Mouse (Mus musculus): ENCODE results near the gene Dao. TPM values are rescaled to one million over a fixed set of nuclear protein-coding genes. Genes with fewer than 3 reads are reported as not detected.

Gene Dao
- total RNA-seq, 2 experiments from 2014 or later = not detected

DNA sequence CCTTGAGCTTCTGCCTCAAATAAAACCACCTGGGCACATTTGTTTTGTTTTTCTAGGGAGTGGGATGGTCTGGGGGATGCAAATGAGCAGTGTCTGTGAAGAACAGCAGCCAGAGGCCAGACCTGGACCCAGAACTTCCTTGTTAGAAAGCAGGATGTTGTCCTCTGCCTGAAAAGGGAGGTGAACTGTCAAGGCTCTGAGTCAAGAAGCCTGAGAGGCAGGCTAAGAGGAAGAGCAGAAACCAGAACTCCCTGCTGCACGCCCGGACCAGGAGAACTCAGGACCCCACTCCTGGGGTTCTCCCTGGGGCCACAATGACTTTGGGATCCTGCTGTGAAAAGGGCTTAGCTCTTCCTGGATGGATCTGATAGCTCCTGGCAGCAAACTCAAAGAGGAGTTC is 17.8 kb upstream of the Dao start:
- TF ChIP-seq CTCF (IDR thresholded peaks at IDR 0.05) = no peak
- Histone ChIP-seq H3K27ac (no peak overlapping the region), H3K4me3 (no peak overlapping the region)
- no peak for DNase-seq (ENCODE audit: extremely low spot score in 1 of 2, low spot score in 2 of 2)
- intact Hi-C loops (cut with DNase I) = no loop called here

- Histone ChIP-seq H3K27ac (no peak overlapping the region), H3K4me3 (no peak overlapping the region)
- no peak; the same call in none of the 2 replicates for TF ChIP-seq CTCF (IDR thresholded peaks at IDR 0.05)
- intact Hi-C loops (cut with DNase I) = no loop called here
- no peak for DNase-seq (ENCODE audit: extremely low spot score in 1 of 2, low spot score in 2 of 2)
These were observed 17.1 kb upstream of the Dao start for GRCm38 (mm10) chr5:113986182-113986961.

DNA sequence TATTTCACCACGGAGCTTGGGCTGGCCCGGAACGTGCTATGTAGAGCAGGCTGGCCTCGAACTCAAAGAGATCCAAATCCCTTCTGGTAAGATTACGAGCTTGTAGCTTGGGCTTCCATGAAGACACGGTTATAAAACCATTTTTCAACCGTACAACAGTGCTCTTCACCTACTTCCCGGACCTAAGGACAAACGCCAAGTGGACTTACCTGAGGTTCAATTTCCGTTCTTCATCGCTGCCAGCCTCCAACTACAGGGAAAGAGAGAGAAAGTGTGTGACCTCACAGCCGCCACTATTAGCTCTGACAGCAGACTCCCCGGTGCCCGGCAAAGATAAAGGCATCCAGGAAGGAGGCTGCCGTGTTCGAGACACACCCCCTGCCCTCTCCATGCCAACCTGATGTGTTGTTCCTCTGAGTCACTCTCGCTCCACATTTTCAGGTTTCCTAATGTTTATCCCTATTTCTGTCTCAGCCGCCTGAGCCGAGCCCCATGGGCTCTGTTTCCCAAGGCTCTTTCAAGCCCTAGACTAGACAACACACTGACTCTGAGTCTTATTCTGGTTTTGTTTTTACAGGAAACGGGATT is 14.0 kb upstream of the Dao start:
- no peak for DNase-seq (ENCODE audit: extremely low spot score in 1 of 2, low spot score in 2 of 2)
- intact Hi-C loops (cut with DNase I) = loop anchor here (5.0 kb wide), 1 partner anchor 32 kb away; no protein-coding TSS in a partner anchor
- Histone ChIP-seq H3K4me3 (no peak overlapping the region), H3K27ac (no peak overlapping the region)
- no peak for TF ChIP-seq CTCF (IDR thresholded peaks at IDR 0.05)

- DNase-seq (ENCODE audit: extremely low spot score in 1 of 2, low spot score in 2 of 2) = no peak
- intact Hi-C loops (cut with DNase I) = loop anchor here (5.0 kb wide), 1 partner anchor 33 kb away; no protein-coding TSS in a partner anchor
These were observed 12.9 kb upstream of the Dao start for GRCm38 (mm10) chr5:113990593-113990992.

GRCm38 (mm10) chr5:113991141-113991540 is 12.4 kb upstream of the Dao start:
- Histone ChIP-seq H3K4me3 (no peak overlapping the region), H3K27ac (no peak overlapping the region)
- TF ChIP-seq CTCF (IDR thresholded peaks at IDR 0.05) = no peak
- DNase-seq (ENCODE audit: extremely low spot score in 1 of 2, low spot score in 2 of 2) = no peak
- intact Hi-C loops (cut with DNase I) = loop anchor here (5.0 kb wide), 1 partner anchor 34 kb away; no protein-coding TSS in a partner anchor

More at GRCm38 (mm10) chr5:113990593-113990992, 12.9 kb upstream of the Dao start:
- Histone ChIP-seq H3K27ac (no peak overlapping the region), H3K4me3 (no peak overlapping the region)
- no peak; the same call in 1 of the 2 replicates for TF ChIP-seq CTCF (IDR thresholded peaks at IDR 0.05)

DNA sequence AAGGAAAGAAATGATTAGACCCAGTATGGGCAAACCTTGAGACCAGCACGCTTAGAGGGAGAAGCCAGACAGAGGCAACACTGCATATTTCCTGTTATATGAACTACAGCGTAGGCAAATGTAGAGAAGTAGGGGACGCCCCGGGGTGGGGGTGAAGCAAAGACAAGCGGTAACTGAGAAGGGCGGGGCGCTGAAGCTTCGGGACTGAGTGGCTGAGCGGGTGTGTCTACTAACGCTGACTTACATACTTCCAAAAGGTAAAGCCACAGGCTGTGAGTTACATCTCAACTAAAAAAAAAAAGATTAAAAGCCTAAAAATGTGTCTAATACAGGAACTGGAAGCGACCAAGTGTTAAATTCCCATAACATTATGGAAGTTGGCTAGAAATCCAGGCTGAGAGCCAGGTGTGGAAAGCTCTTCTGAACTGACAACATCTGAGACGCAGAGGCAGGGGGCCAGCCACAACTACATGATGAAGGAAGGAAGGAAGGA is 11.1 kb upstream of the Dao start:
- H3K4me3 ChIP-seq = peak overlapping the region; percentile 91
- intact Hi-C loops (cut with DNase I) = loop anchor here (5.0 kb wide), 1 partner anchor 35 kb away; no protein-coding TSS in a partner anchor
- TF ChIP-seq CTCF (IDR thresholded peaks at IDR 0.05) = no peak
- DNase-seq (ENCODE audit: extremely low spot score in 1 of 2, low spot score in 2 of 2) = no peak
- H3K27ac ChIP-seq = peak overlapping the region; percentile 94

DNA sequence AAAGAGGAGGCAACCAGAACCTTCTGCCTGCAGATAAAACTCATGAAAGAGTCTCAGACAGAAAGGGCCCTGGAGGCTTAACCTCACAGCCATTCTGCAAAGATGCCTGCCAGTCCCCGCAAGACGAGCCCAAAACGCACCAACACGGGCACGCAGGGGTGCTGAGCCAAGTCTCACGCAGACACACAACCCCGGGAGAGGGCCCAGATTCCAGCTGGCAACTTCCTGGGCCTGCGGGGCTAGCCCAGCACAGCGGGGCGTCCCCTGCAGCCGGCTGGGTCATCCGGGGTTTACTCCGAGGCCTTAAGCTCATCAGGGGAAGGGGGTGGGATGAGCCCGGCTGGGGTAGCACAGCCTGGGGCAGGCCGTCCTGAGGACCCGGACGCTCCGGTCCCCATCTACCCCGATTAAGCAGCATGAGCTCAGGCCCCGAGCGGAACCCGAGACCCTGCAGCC is 10.4 kb upstream of the Dao start:
- peak in 1 of 2 experiments; percentile 45 for DNase-seq (ENCODE audit: extremely low spot score in 1 of 2, low spot score in 2 of 2)
- Histone ChIP-seq H3K4me3 (peak overlapping the region; percentile 91), H3K27ac (peak overlapping the region; percentile 94)
- no peak for TF ChIP-seq CTCF (IDR thresholded peaks at IDR 0.05)
- intact Hi-C loops (cut with DNase I) = loop anchor here (5.0 kb wide), 1 partner anchor 36 kb away; no protein-coding TSS in a partner anchor

GRCm38 (mm10) chr5:113993487-113994465 is 9.7 kb upstream of the Dao start, which contains the start of gene Ssh1:
Gene Ssh1 (minus strand): TSS chr5:113993894.
- intact Hi-C loops (cut with DNase I) = loop anchor here (5.0 kb wide), 1 partner anchor 36 kb away; no protein-coding TSS in a partner anchor
- Histone ChIP-seq H3K4me3 (peak within 1 kb of the TSS; percentile 91), H3K27ac (peak within 1 kb of the TSS; percentile 94)
- peak; percentile 87 to 91 for DNase-seq (ENCODE audit: extremely low spot score in 1 of 2, low spot score in 2 of 2)
- TF ChIP-seq CTCF (IDR thresholded peaks at IDR 0.05) = no peak

DNA sequence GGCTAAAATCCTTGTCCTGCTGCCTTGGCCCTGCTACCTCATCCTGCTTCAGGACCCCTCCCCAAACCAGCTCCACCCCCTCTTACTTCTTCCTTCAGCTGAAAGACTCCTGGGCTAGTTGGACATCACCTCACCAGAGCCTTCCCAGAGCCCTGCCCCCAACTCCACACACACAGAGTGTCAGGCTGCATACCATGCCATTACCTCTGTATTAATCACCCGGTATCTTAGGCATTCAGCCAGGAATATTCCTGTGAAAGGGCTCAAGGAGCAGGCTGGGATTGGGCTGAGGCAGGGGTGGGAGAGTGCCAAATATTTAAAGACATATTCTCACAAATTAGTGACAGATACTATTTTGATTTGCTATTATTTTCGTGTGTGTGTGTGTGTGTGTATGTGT is 7.0 kb upstream of the Dao start:
- no peak for DNase-seq (ENCODE audit: extremely low spot score in 1 of 2, low spot score in 2 of 2)
- no peak for TF ChIP-seq CTCF (IDR thresholded peaks at IDR 0.05)
- intact Hi-C loops (cut with DNase I) = no loop called here

DNA sequence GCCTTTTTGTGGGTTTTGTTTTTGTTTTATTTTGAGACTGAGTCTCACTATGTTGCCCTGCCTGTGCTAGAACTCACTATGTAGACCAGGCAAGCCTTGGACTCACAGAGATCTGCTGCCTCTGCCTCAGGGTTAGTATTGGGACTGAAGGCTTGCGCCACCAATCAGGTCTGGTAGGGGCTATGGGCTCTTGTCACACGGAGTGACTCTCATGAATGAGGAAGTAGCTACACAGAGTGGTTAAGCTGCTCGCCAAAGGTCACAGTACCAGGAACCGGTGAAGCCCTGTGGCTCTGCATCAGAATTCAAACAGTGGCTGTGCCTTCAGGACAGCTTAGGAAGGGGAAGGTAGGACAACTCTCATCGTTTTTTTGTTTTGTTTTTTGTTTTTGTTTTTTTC is 4.1 kb upstream of the Dao start:
- TF ChIP-seq CTCF (IDR thresholded peaks at IDR 0.05) = no peak
- H3K4me3 ChIP-seq = no peak overlapping the region
- no peak overlapping the region for H3K27ac ChIP-seq
- intact Hi-C loops (cut with DNase I) = no loop called here
- no peak for DNase-seq (ENCODE audit: extremely low spot score in 1 of 2, low spot score in 2 of 2)

More for the DNA sequence above, 7.0 kb upstream of the Dao start:
- Histone ChIP-seq H3K27ac (no peak overlapping the region), H3K4me3 (no peak overlapping the region)

- no peak overlapping the region for H3K4me3 ChIP-seq
- no peak for TF ChIP-seq CTCF (IDR thresholded peaks at IDR 0.05)
- intact Hi-C loops (cut with DNase I) = no loop called here
- no peak for DNase-seq (ENCODE audit: extremely low spot score in 1 of 2, low spot score in 2 of 2)
- no peak overlapping the region for H3K27ac ChIP-seq
These were observed 1.1 kb downstream of the Dao start for GRCm38 (mm10) chr5:114004573-114004972.
